Mouse (Mus musculus) limb, embryonic 10.5 days (tissue): ENCODE measurements around the gene Ngfr. TPM values are rescaled to one million over a fixed set of nuclear protein-coding genes. Genes with fewer than 3 reads are reported as not detected.
"Not testable (repeated sequence)": the region's sequence is repeated elsewhere in the genome, so short reads cannot be mapped to it uniquely, and the experiment has no call there.

Experiments
- DNase-seq: peaks from one replicate; pipeline ENCODE4 v3.0.0-alpha.2; 2017; ENCODE audit warnings: low spot score
- H3K27ac ChIP-seq: fragments of 300-500 bp; sonication (generic); 2 replicates; pipeline ENCODE4 v1.5.1; 2016; ENCODE audit warnings: mild to moderate bottlenecking
- H3K27me3 ChIP-seq: fragments of 300-500 bp; sonication (generic); 2 replicates; pipeline ENCODE4 v1.6.1; 2016; ENCODE audit warnings: low read depth, mild to moderate bottlenecking; ENCODE audit not compliant: poor library complexity, severe bottlenecking
- H3K36me3 ChIP-seq: fragments of 300-500 bp; sonication (generic); 2 replicates; pipeline ENCODE4 v1.6.1; 2016; ENCODE audit warnings: mild to moderate bottlenecking, moderate library complexity
- H3K4me1 ChIP-seq: fragments of 300-500 bp; sonication (generic); 2 replicates; pipeline ENCODE4 v1.6.1; 2016
- H3K4me3 ChIP-seq: fragments of 300-500 bp; sonication (generic); 2 replicates; pipeline ENCODE4 v1.5.1; 2016; ENCODE audit warnings: mild to moderate bottlenecking, moderate library complexity
- H3K9me3 ChIP-seq: fragments of 300-500 bp; sonication (generic); replicated peaks from 2 replicates; pipeline ENCODE4 v1.6.1; 2016; ENCODE audit warnings: mild to moderate bottlenecking
- WGBS: fragments of 180-500 bp; shearing (Covaris S2); methylation state at CpG from one replicate; pipeline ENCODE4 v1.1.7; 2016; 5-methylcytosine and 5-hydroxymethylcytosine counted together
- polyA plus RNA-seq: library from polyadenylated mRNA; unstranded; fragments of >200 nt; fragmentation: Nextera tagmentation; extraction: Ambion mirVana; gene quantifications from 2 replicates; pipeline ENCODE4 v1.2.1, GENCODE M21; 2016

Ngfr gene
- polyA plus RNA-seq, 1 experiment from 2014 or later, result 9.7 TPM

DNA sequence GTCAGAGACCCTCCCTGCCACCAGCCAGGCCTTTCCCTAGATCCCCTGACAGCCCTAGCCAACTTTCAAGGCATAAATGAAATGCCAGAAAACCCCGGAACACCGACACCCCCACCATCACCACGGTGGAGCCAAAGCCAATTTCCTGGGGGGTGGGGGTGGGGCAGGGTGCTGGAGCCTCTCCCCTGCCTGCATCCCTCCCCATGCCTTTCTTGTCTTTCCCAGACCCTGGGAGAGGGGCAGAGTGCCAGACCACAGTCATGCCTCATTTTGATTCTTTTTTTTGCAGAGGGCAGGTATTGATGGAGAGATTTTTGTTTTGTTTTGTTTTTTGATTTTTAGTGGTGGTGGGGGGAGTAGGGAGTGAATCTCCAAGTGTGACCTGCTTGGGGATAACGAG, 23.7 kb upstream of the Ngfr start:
- Histone ChIP-seq H3K27ac (no peak overlapping the region), H3K27me3 (peaks cover 37% of the 10 kb centered on the region), H3K4me3 (no peak overlapping the region), H3K4me1 (peaks cover 60% of the 10 kb centered on the region), H3K36me3 (no peaks in the 10 kb centered on the region), H3K9me3 (no peaks in the 10 kb centered on the region)
- 24% methylated on average over 4 of the region's 4 CpGs for WGBS
- DNase-seq, result no peak

DNA sequence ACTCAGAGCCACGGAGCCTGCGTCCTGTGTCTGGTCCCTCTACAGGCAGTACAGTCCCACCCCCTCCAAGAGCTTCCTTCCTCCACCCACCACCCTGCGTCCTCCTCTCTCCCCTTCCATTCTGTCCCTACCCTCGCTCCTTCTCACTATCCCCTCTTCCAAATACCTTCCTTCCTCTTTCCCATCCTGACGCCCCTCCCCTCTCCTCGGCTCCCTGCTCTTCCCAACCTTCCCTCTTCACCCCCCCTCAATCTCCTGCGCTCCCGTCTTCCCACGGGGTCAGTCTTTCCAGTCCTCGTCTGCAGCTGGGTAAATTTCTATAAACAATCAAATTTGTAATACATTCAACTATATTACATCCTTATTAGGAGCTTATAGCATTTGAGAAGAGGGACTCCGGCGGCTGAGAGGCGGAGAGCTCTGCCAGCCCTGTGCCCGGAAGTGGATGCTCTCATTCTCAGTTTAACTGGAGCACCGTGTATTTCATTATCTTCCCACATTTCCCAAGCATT, 22.9 kb upstream of the Ngfr start:
- H3K36me3 ChIP-seq, result no peaks in the 10 kb centered on the region
- peaks cover 37% of the 10 kb centered on the region for H3K27me3 ChIP-seq
- H3K4me1 ChIP-seq, result peaks cover 52% of the 10 kb centered on the region
- no peaks in the 10 kb centered on the region for H3K9me3 ChIP-seq
- no peak for DNase-seq
- no peak overlapping the region; the same call in 1 of the 2 replicates for H3K27ac ChIP-seq
- peak overlapping the region; percentile 20 for H3K4me3 ChIP-seq
- 27% methylated on average over 15 of the region's 15 CpGs for WGBS

DNA sequence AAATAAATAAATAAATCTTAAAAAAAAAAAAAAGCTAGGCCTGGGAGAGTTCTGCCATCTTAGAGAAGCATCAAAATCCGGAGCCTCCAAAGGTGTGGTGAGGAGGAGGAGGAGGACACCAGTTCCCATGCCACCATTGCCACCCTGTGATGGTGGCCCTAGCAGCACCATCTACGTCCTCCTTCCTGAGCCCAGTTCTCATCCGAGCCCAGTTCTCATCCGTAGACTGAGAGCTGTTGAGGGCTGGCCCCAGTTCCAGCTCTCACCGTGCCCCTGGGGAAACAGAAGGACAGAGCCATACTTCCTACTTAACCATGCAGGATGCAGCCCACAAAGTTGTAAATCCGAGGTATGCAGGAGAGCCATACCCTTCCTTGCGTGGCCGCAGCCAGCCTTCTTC, 22.4 kb upstream of the Ngfr start:
- H3K36me3 ChIP-seq, result no peaks in the 10 kb centered on the region
- WGBS, result 49% methylated on average over 8 of the region's 8 CpGs
- peaks cover 37% of the 10 kb centered on the region for H3K27me3 ChIP-seq
- H3K9me3 ChIP-seq, result no peaks in the 10 kb centered on the region
- peaks cover 47% of the 10 kb centered on the region for H3K4me1 ChIP-seq
- no peak overlapping the region; the same call in 1 of the 2 replicates for H3K27ac ChIP-seq
- peak overlapping the region; percentile 20 for H3K4me3 ChIP-seq
- DNase-seq, result no peak

DNA sequence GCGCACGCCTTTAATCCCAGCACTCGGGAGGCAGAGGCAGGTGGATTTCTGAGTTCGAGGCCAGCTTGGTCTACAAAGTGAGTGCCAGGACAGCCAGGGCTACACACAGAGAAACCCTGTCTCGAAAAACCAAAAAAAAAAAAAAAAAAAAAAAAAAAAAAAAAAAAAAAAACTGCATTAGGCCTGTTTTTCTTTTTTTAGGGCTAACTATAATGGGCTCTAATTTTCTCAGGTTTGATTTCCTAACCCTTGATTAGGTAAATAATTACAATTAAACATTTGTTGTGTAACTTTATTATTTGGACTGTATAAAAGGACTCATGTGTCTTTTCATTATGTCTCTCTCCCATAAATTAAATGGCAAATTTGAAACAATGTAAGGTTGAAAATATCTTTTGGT, 19.8 kb upstream of the Ngfr start:
- peaks cover 24% of the 10 kb centered on the region for H3K4me1 ChIP-seq
- not testable (repeated sequence) for H3K27ac ChIP-seq, H3K9me3 ChIP-seq, H3K4me3 ChIP-seq, H3K36me3 ChIP-seq, DNase-seq
- H3K27me3 ChIP-seq, result peaks cover 31% of the 10 kb centered on the region
- WGBS, result 95% methylated on average over 4 of the region's 5 CpGs

DNA sequence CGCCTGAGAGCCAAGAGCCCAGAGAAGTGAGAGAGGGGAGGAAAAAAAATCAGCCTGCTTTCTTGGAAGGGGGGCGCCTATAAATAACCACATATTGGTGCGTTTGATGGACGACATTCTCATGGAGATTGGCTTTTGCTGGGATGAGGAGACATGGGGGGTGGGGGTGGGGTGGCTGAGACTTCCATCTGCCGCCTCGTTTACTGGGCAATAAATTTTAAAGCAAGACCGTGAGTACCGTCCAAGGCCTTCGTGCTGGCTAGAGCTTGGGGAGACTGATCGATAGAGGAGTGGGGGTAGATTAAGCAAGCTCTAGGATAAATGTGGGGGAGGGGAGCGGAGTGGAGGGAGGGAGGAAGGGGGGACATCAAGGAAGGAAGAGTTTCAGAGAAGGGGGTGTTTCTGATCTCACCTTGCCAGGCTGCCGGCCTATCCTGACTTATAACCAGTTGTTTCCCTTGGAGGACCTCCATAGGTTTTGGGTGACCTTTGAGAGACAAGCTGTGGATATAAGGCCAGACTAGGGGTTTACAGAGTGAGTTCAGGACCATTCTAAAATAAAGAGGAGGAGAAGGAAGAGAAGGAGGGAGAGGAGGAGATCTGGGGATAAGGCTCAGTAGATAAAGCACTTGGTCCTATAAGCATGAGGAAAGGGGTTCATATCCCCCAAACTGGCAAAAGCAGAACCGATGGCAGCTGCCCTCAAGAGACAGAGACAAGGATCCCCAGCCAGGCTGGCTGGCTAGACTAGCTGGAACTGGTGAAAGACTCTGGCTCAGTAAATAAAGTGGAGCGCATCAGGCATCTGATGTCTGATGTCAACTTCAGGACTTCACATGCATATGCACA, 10.9 kb upstream of the Ngfr start:
- Histone ChIP-seq H3K4me3 (peak overlapping the region; percentile 22; the same call in 1 of the 2 replicates), H3K36me3 (no peaks in the 10 kb centered on the region), H3K27ac (no peak overlapping the region), H3K27me3 (peaks cover 70% of the 10 kb centered on the region), H3K9me3 (no peaks in the 10 kb centered on the region), H3K4me1 (peaks cover 61% of the 10 kb centered on the region)
- DNase-seq, result peak; percentile 36
- 21% methylated on average over 14 of the region's 14 CpGs for WGBS

DNA sequence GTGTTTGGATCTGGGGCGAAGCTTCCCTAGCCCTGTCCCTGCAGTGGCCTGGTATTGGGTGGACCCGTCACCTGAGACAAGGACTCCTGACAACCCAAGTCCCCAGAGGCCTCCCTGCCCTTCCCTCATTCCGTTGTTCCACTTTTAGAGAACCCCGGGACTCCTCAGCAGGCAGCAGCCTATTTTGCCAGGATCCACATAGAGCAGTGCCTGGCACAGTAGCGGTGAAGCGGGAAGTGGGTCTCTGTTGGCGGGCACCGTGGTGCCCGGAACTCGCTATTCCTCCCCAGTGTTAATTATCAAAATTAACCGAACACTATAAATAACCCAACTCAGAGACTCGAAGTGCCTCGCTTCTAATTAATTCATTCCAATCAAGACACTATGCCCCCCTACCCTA, 10.2 kb upstream of the Ngfr start:
- H3K27me3 ChIP-seq, result peaks cover 77% of the 10 kb centered on the region

DNA sequence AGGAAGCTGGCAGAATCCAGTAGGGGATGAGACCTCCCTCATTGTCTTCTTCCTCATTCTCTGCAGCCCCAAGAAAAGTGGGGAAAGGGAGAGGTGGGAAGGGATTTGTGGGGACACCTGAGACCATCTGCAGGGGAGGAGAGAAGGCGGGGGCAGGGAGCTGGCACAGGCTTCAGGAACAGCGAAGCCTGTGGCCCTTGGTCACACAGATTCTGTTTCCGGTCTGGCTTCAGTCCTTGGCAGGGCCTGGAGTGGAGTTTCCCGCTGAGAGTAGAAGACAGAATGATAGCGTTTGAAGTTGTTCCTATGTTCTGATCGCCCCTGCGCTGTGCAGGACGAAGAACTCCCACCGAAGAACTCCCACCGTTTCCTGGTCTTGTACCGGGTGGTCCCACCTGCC, 9.2 kb upstream of the Ngfr start:
- DNase-seq, result no peak
- 37% methylated on average over 11 of the region's 11 CpGs for WGBS
- Histone ChIP-seq H3K4me1 (peaks cover 61% of the 10 kb centered on the region), H3K27ac (peak overlapping the region; percentile 27), H3K27me3 (peaks cover 88% of the 10 kb centered on the region), H3K36me3 (no peaks in the 10 kb centered on the region), H3K9me3 (no peaks in the 10 kb centered on the region), H3K4me3 (no peak overlapping the region)

More for the DNA sequence above, 10.2 kb upstream of the Ngfr start:
- no peak for DNase-seq
- Histone ChIP-seq H3K36me3 (no peaks in the 10 kb centered on the region), H3K27ac (no peak overlapping the region), H3K4me1 (peaks cover 61% of the 10 kb centered on the region), H3K9me3 (no peaks in the 10 kb centered on the region), H3K4me3 (peak overlapping the region; percentile 22; the same call in 1 of the 2 replicates)
- 25% methylated on average over 13 of the region's 13 CpGs for WGBS

DNA sequence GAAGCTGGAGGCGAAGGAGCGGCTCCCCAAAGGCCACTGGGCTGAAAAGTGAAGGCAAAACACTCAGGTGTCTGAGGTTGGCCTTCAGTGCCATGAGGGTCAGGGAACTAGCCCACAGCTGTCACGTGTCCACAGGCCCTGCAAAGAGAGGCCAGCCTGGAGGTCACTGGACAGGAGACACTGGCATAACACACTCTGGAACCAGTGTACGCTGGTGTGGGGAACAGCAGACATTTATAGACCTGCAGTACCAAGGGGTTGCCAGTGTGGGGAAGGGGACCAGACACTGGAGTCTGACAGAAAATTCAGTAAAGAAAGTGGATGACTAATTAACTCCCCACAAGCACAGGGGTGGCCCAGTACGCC, 8.6 kb upstream of the Ngfr start:
- H3K27ac ChIP-seq, result peak overlapping the region; percentile 27
- H3K4me1 ChIP-seq, result peaks cover 61% of the 10 kb centered on the region
- no peak overlapping the region for H3K4me3 ChIP-seq
- WGBS, result 11% methylated on average over 5 of the region's 5 CpGs
- H3K27me3 ChIP-seq, result peaks cover 93% of the 10 kb centered on the region
- no peak for DNase-seq
- no peaks in the 10 kb centered on the region for H3K9me3 ChIP-seq
- H3K36me3 ChIP-seq, result no peaks in the 10 kb centered on the region

DNA sequence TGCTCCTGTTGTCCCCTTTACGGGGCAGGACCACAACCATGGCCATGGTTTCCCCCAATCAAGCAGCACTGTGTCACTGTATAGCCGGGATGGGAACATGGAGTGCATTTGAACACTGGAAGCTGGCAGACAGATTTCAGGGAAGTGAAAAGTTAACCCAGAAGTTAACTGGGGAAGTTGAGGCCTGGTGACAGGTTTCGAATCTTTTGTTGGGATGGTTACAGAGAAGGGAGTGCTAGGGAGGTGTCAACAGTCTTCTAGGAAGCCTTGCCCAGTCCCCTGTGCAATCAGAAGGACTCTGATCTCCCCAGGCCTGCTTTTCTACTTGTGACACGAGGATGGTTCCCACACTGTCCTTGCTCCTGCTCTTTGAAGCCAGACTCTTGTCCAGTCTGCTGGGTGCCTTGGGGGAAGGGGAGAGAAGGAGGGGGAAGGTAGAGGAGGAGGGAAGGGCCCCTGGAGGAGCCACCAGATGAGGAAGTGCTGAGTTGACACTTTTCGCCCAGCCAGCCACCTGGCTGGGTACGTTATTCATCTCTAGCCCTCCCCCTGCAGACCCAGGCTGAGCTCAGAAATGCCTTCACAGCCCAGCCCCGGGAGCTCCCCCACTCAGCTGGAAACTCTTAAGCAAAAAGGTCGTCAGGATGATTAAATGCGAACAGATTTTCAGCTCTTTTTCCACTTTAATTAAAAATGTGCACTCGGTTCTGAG, 8.1 kb upstream of the Ngfr start:
- Histone ChIP-seq H3K36me3 (no peaks in the 10 kb centered on the region), H3K4me3 (no peak overlapping the region), H3K4me1 (peaks cover 61% of the 10 kb centered on the region), H3K27ac (peak overlapping the region; percentile 27), H3K27me3 (peaks cover 97% of the 10 kb centered on the region), H3K9me3 (no peaks in the 10 kb centered on the region)
- peak; percentile 64 for DNase-seq
- WGBS, result 11% methylated on average over 10 of the region's 10 CpGs

DNA sequence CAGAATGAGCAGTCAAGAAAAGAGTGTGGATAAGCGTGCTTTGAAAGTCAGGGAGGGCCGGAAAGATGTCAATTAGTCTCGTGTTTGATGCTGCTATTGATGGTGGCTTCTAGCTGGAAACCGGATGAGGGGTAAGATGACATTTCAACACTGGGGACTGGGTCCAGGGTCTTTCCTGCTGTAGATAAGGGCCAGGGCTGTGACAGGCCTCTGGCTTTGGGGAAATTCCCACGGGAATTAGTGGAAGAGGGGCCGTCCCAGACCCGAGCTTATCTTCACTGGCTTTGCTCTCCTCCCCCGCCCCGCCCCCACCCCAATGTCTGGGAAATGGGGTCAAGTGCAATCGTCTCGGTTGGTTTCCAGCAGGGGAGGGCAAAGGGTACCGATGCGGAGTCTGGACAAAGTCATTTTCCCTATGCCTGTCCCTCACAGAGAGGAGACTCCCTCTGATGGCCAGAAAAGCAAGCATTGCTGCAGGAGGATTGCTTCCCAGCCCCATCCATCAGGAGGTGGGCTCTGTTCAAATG, 7.2 kb upstream of the Ngfr start:
- H3K4me3 ChIP-seq, result no peak overlapping the region
- no peak for DNase-seq
- 9% methylated on average over 13 of the region's 13 CpGs for WGBS
- peak overlapping the region; percentile 27 for H3K27ac ChIP-seq
- H3K4me1 ChIP-seq, result peaks cover 57% of the 10 kb centered on the region
- no peaks in the 10 kb centered on the region for H3K36me3 ChIP-seq
- H3K27me3 ChIP-seq, result peaks cover 95% of the 10 kb centered on the region
- no peaks in the 10 kb centered on the region for H3K9me3 ChIP-seq

DNA sequence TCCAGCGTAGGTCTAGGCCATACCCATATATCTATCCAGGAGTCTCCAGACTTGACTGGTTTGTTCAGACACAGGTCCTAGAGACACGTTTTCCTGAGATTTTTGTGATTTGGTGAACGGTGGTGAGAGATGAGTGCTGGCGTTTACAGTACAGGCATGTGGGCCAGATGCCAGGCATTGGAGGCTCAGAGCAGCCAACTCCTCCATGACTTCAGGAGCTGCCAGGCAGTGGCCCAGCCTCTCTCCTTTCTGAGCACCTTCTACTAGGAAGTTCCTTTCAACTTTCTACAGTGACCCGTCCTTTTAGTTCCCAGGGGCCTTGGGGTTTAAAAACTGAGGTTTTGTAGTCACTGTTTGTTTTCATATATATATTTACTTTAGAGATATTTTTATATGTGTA, 6.0 kb upstream of the Ngfr start:
- H3K27ac ChIP-seq, result no peak overlapping the region
- H3K27me3 ChIP-seq, result peaks cover 95% of the 10 kb centered on the region
- peaks cover 60% of the 10 kb centered on the region for H3K4me1 ChIP-seq
- no peak overlapping the region for H3K4me3 ChIP-seq
- WGBS, result 86% methylated on average over 5 of the region's 5 CpGs
- no peaks in the 10 kb centered on the region for H3K36me3 ChIP-seq
- H3K9me3 ChIP-seq, result no peaks in the 10 kb centered on the region
- no peak for DNase-seq

DNA sequence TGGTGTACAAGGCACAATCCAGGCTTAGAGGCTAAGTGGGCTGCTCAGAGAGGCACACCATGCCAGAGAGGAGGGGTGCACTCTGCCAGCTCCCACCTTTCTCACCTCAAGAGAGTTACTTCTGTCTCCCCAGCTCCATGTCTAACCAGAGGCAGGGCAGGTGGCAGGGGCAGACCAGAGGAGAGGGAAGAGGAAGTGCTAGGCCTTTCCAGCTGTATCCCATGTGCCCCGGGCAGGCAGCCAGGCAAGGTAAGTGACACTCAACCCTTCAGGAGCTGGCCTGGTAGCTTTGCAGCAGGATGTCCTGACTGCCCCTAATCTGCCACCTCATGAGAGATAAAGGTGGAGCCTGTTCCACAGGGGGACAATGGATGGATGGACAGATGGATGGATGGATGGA, 5.2 kb upstream of the Ngfr start:
- no peak overlapping the region for H3K27ac ChIP-seq
- no peaks in the 10 kb centered on the region for H3K9me3 ChIP-seq
- peak; percentile 26 for DNase-seq
- H3K36me3 ChIP-seq, result no peaks in the 10 kb centered on the region
- H3K27me3 ChIP-seq, result peaks cover 95% of the 10 kb centered on the region
- no peak overlapping the region for H3K4me3 ChIP-seq
- peaks cover 59% of the 10 kb centered on the region for H3K4me1 ChIP-seq
- 86% methylated on average over 1 of the region's 1 CpGs for WGBS

DNA sequence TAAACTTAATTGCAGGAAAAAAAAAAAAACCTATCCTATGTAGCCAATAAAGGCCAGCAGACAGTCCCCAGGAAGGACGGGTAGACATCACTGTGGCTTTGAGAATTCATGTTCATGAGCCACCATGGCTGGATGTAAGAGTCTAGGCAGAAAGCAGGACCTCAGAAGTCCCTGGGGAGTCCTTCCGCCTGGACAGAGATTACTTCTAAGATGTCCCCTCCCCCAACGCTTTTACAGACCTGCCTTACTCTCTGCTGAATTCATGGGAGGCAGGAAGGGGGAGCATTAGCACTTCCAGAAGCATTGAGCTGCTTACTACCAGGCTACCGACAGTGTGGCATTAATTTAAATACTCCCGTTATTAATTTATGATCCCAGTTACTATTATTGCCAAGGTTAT, 1.7 kb upstream of the Ngfr start:
- DNase-seq, result peak; percentile 26
- Histone ChIP-seq H3K9me3 (no peaks in the 10 kb centered on the region), H3K4me3 (no peak overlapping the region), H3K27me3 (peaks cover 96% of the 10 kb centered on the region), H3K36me3 (no peaks in the 10 kb centered on the region), H3K4me1 (peaks cover 59% of the 10 kb centered on the region), H3K27ac (no peak overlapping the region)
- WGBS, result 29% methylated on average over 5 of the region's 5 CpGs
